ENCODE assay signal across 21 mouse cellular contexts in genomic region chr2:74721882-74722281, GRCm38 (mm10). TPM values are rescaled to one million over a fixed set of nuclear protein-coding genes. Genes with fewer than 3 reads are reported as not detected.
DNase-seq lines count a peak whose midpoint lies in the region; ATAC-seq and TF ChIP-seq lines count a peak whose summit lies in the region.
"Had no signal": no experiment of that assay in that cellular context is flagged by ENCODE, and none has a peak within 500 bp of the region (broad histone marks: within the 10 kb centered on the region; RNA-seq: fewer than 3 reads in every experiment).

No protein-coding gene starts in this region.

- no peaks in the 10 kb centered on the region for H3K27me3 ChIP-seq in neural tube, embryonic 14.5 days (ENCODE audit: control insufficient read depth, insufficient read depth, low read length)
- H3K27me3 ChIP-seq: Patski had no signal

- no peaks in the 10 kb centered on the region for H3K9me3 ChIP-seq in neural tube, embryonic 14.5 days (ENCODE audit: control insufficient read depth, low read length)
- H3K9me3 ChIP-seq: forebrain, embryonic 13.5 days had no signal

- 0 out of 2 replicates have a peak, but pooled peaks have one; percentile 39 for ATAC-seq in neural tube, embryonic 14.5 days (ENCODE audit: low read depth)
- ATAC-seq: forebrain, embryonic 13.5 days; midbrain, embryonic 16.5 days; Patski had no signal

- H3K4me2 ChIP-seq in neural tube, embryonic 14.5 days (ENCODE audit: low read depth, low read length) = peak overlapping the region; percentile 68
- H3K4me2 ChIP-seq: forebrain, embryonic 13.5 days; liver, embryonic 11.5 days had no signal

- no peak for TF ChIP-seq CTCF in gastrocnemius, adult 2 months (IDR thresholded peaks at IDR 0.05)

- intact Hi-C loops in gastrocnemius, adult 2 months (cut with DNase I) = no loop called here
- intact Hi-C loops in gastrocnemius, postnatal 36 days (cut with DNase I) = no loop called here

- 0 out of 2 replicates have a peak overlapping the region, but pooled peaks have one; percentile 9 for H3K27ac ChIP-seq in gastrocnemius, adult 2 months
- H3K27ac ChIP-seq in neural tube, embryonic 14.5 days (ENCODE audit: low read depth, low read length) = peak overlapping the region; percentile 62; the same call in 1 of the 2 replicates
- H3K27ac ChIP-seq: forebrain, embryonic 13.5 days had no signal

- peaks cover 5% of the 10 kb centered on the region; the same call in 1 of the 2 replicates for H3K36me3 ChIP-seq in neural tube, embryonic 14.5 days (ENCODE audit: control insufficient read depth, insufficient read depth, low read length)

- H3K9ac ChIP-seq in neural tube, embryonic 14.5 days (replicated peaks; ENCODE audit: low read depth, low read length) = peak overlapping the region; percentile 48; the same call in 1 of the 2 replicates
- H3K9ac ChIP-seq: forebrain, embryonic 13.5 days had no signal

- H3K4me3 ChIP-seq in gastrocnemius, adult 2 months = peak overlapping the region; percentile 33
- H3K4me3 ChIP-seq in neural tube, embryonic 14.5 days (ENCODE audit: low read depth, low read length) = peak overlapping the region; percentile 24; the same call in 1 of the 2 replicates
- H3K4me3 ChIP-seq: forebrain, embryonic 13.5 days had no signal

- peaks cover 98% of the 10 kb centered on the region for H3K4me1 ChIP-seq in neural tube, embryonic 14.5 days (ENCODE audit: control insufficient read depth, insufficient read depth, low read length)
- H3K4me1 ChIP-seq: forebrain, embryonic 13.5 days had no signal

- 5% methylated on average over 6 of the region's 6 CpGs for WGBS in neural tube, embryonic 14.5 days

- no peak for DNase-seq in gastrocnemius, adult 2 months
- DNase-seq in gastrocnemius, postnatal 36 days = no peak
- DNase-seq in ovary, postnatal 36 days (ENCODE audit: low spot score) = peak; percentile 4
- DNase-seq in ovary, postnatal 10 days (ENCODE audit: low spot score) = no peak
- DNase-seq in kidney, postnatal 10 days = peak; percentile 65
- no peak for DNase-seq in retina, postnatal 1 day
- no peak for DNase-seq in right cerebral cortex, postnatal 25 days
- DNase-seq: cerebellum, adult 11 months; right cerebral cortex, postnatal 14 days had no signal

RNA-seq across cellular contexts. Expression of gene Gm28230, which starts 4.6 kb away (rescaled TPM):
- under 1 TPM; 0.08 to 0.36 TPM for total RNA-seq in gastrocnemius, adult 2 months (2021)
- total RNA-seq in gastrocnemius, postnatal 36 days (2021) = under 1 TPM in 1 of 2 experiments, not detected in 1; 0.12 TPM
- 1.4 and 2.5 TPM in 2 replicates for polyA plus RNA-seq in neural tube, embryonic 14.5 days (2014; fragmentation: Nextera tagmentation; extraction: Ambion mirVana)
- total RNA-seq: heart, adult 8-10 months; layer of hippocampus, postnatal 14 days; left cerebral cortex, postnatal 25 days; megakaryocyte, adult 5-6 weeks had no signal
- polyA plus RNA-seq: forebrain, embryonic 13.5 days; heart, postnatal 0 days; liver, embryonic 11.5 days; lung, embryonic 16.5 days; midbrain, embryonic 16.5 days; thymus, postnatal 0 days had no signal

RNA-seq across cellular contexts. Expression of gene Hoxd4, which starts 10.2 kb away (rescaled TPM):
- 1 to 10 TPM; 1.4 to 2.0 TPM for total RNA-seq in gastrocnemius, adult 2 months (2021)
- total RNA-seq in gastrocnemius, postnatal 36 days (2021) = 1 to 10 TPM; 1.1 to 1.5 TPM
- 4.7 and 5.5 TPM in 2 replicates for polyA plus RNA-seq in neural tube, embryonic 14.5 days (2014; fragmentation: Nextera tagmentation; extraction: Ambion mirVana)
- total RNA-seq: layer of hippocampus, postnatal 14 days; left cerebral cortex, postnatal 25 days; megakaryocyte, adult 5-6 weeks had no signal
- polyA plus RNA-seq: forebrain, embryonic 13.5 days; lung, embryonic 16.5 days; midbrain, embryonic 16.5 days; thymus, postnatal 0 days had no signal

RNA-seq across cellular contexts. Expression of gene Hoxd3, which starts 10.2 kb away (rescaled TPM):
- not detected for total RNA-seq in gastrocnemius, adult 2 months (2021)
- under 1 TPM in 1 of 2 experiments, not detected in 1; 0.32 TPM for total RNA-seq in gastrocnemius, postnatal 36 days (2021)
- 13.5 and 13.9 TPM in 2 replicates for polyA plus RNA-seq in neural tube, embryonic 14.5 days (2014; fragmentation: Nextera tagmentation; extraction: Ambion mirVana)
- total RNA-seq: layer of hippocampus, postnatal 14 days; left cerebral cortex, postnatal 25 days had no signal
- polyA plus RNA-seq: forebrain, embryonic 13.5 days; midbrain, embryonic 16.5 days had no signal

RNA-seq across cellular contexts. Expression of gene Hoxd8, which starts 17.5 kb away (rescaled TPM):
- 10 to 100 TPM; 39.3 to 49.0 TPM for total RNA-seq in gastrocnemius, adult 2 months (2021)
- 10 to 100 TPM; 38.1 to 38.5 TPM for total RNA-seq in gastrocnemius, postnatal 36 days (2021)
- 19.9 and 23.6 TPM in 2 replicates for polyA plus RNA-seq in neural tube, embryonic 14.5 days (2014; fragmentation: Nextera tagmentation; extraction: Ambion mirVana)
- total RNA-seq: layer of hippocampus, postnatal 14 days; megakaryocyte, adult 5-6 weeks had no signal
- polyA plus RNA-seq: forebrain, embryonic 13.5 days; midbrain, embryonic 16.5 days had no signal

RNA-seq across cellular contexts. Expression of gene Hoxd9, which starts 24.4 kb away (rescaled TPM):
- total RNA-seq in gastrocnemius, adult 2 months (2021) = 10 to 100 TPM; 15.8 to 19.1 TPM
- 10 to 100 TPM; 16.7 to 16.8 TPM for total RNA-seq in gastrocnemius, postnatal 36 days (2021)
- polyA plus RNA-seq in neural tube, embryonic 14.5 days (2014; fragmentation: Nextera tagmentation; extraction: Ambion mirVana) = 20.9 and 37.4 TPM in 2 replicates
- total RNA-seq: layer of hippocampus, postnatal 14 days; left cerebral cortex, postnatal 25 days; megakaryocyte, adult 5-6 weeks had no signal
- polyA plus RNA-seq: forebrain, embryonic 13.5 days; midbrain, embryonic 16.5 days had no signal

Comparison
In these comparisons a context has a peak if more than half of its experiments do, and no peak if none do; other contexts are left out.
1. DNase-seq: peak in ovary, postnatal 36 days (single experiment) and kidney, postnatal 10 days (single experiment); none in gastrocnemius, adult 2 months (single experiment), gastrocnemius, postnatal 36 days (0 of 2), ovary, postnatal 10 days (single experiment), retina, postnatal 1 day (single experiment) and right cerebral cortex, postnatal 25 days (single experiment).